Mouse (Mus musculus) kidney, adult 9 months (tissue): Measurements from ENCODE around the gene Prdx5.

Experiments
- DNase-seq: peaks from one replicate; pipeline ENCODE4 v3.0.0; 2022

Prdx5 gene

GRCm38 (mm10) chr19:6872701-6873100 is 37.2 kb downstream of the Prdx5 start:
- no peak for DNase-seq

- peak; percentile 96 for DNase-seq
These were observed 38.2 kb downstream of the Prdx5 start for GRCm38 (mm10) chr19:6871574-6872271.

GRCm38 (mm10) chr19:6869355-6869754 is 40.6 kb downstream of the Prdx5 start:
- DNase-seq: peak; percentile 84

- DNase-seq: no peak
These were observed 48.5 kb downstream of the Prdx5 start for GRCm38 (mm10) chr19:6861451-6861850.

DNA sequence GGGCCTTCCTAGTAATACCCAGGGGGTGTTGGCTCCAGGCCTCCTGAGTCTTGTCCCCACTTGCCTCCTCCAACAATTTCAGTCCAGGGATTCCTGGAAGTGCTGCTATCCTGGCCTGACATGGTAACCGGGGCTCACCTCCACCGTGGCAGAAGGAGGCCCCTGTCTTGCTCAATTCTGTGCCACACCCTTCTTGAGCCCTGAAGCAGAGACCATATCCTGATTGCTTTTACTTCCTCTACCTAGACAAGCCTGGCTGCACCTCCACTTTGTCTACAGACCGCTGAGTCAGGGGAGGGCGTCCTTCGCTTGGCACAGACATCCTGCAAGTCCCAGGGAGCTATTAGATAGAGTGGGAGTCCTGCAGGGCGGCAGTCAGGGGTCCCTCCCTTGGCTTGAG is 49.2 kb downstream of the Prdx5 start:
- no peak for DNase-seq

DNA sequence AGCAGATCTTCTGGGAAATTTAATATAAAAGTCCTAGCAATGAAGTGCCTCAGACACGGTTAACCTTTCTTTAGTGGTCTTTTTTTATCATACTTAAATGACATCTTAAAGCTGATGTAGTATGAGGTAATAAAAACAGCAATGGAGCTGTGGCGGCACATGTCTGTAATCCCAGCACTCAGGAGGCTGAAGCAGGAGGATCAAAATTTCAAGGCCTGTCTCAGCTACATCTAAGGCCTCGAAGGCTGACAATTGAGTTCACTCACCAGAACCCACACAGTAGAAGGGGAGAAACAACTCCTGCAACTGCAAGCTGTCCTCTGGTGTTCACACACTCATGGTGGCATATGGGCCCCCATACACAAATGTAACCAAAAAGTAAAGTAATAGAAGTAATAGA is 49.9 kb downstream of the Prdx5 start:
- no peak for DNase-seq

DNA sequence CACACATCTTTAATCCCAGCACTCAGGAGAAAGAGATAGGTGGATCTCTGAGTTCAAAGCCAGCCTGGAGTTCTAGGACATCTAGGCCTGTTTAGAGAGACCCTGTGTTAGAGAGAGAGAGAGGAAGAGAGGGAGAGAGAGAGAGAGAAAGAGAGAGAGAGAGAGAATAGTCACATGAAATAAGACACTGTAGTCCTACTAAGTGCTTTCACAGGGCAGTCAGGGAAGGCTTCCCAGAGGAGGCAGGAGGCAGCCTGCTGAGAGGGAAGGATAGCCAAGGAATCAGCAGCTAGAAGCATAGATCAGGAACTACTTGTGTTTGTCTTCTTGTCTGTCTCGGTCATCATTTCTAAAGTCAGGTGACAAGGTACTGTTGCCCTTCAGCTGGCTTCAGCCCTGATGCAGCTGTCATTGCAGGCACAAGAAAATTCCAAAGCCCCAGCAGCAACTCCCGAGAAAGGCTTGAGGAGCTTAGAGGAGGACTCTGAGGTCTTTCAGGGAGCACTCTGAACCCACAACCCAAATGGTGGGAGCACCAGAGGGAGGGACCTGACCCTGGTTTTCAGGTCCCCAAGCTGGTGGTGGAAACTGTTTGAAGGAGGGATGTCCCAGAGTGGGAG is 50.8 kb downstream of the Prdx5 start:
- no peak for DNase-seq

DNA sequence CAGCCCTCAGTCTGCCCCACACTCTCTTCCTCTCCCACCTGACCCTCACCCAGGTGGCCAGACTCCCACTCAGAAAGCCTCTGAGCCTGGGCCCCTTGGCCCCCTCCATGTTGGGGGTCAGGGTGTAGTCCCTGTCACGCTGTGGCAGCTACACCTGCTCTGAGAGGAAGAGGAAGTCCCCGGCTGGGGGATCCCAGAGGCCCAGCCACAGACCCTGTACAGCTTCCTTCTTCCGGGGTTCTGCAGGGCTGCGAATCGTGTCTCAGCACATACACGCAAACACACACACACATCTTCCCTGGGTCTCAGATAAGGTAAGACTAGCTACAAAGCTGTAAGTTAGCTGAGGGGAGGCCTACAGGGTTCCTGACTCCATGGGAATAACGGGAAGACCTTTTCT is 51.9 kb downstream of the Prdx5 start, which contains the start of gene Ccdc88b:
Gene Ccdc88b, minus strand, starts transcription at position 181 of the 400 bp plus-strand sequence.
- DNase-seq: no peak

DNA sequence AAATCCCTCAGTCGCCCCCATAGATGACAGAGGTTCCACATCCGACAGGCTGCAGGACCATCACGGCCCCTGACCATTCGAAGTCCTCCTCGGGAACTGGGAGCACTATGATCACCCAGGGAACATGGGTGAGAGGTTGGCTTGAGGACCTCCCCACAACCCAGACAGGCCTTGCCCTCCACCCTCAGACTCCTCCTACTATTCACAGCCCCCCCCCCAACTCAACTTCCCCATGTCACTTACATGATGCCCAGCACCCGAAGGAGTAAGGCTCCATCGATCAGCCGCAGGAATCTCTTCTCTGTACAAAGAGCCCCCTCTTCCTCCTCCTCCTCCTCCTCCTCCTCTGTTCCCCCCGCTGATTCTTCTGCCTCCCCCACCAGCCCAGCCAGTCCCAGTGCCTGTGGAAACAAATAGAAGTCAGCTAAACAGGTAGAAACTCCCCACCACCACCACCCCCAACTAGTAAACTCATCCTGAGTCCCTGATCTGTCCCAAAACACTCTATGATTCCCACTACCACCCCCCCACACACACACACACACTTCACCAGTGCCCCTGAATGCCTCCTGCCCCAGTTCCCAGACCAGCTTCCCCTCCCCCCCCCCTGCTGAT is 52.4 kb downstream of the Prdx5 start:
- DNase-seq: no peak

DNA sequence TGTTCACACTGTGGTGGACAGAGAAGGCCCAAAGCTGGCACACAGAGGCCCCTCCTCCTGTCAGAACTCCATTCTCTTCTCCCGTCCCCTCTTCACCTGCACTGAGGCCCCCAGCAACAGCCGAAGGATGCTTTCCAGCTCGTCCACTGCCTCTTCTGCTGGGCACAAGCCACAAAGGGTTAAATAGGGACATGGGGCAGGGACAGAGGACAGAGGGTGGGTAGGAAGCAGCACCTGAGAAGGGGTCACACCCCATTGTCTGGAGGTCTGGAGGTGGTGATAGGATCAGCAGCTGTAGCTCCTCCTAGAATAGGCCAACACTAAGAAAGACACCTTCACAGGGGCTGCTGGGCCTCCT is 52.9 kb downstream of the Prdx5 start:
- DNase-seq: no peak
